Mouse (Mus musculus) forebrain, embryonic 16.5 days (tissue): ENCODE data around the gene Mmp2. TPM values are rescaled to one million over a fixed set of nuclear protein-coding genes. Genes with fewer than 3 reads are reported as not detected.
A peak's percentile ranks its signal among the peaks of the same experiment; 100 is the strongest.

Source experiments
- ATAC-seq: fragments of 200-750 bp; cut with Nextera tagmentation; 2 replicates; pipeline ENCODE4 v1.8.0; 2017; ENCODE audit warnings: mild to moderate bottlenecking, moderate library complexity
- H3K27ac ChIP-seq: fragments of 300-500 bp; sonication (generic); 2 replicates; pipeline ENCODE4 v1.5.1; 2014; ENCODE audit warnings: low read length, control low read depth
- H3K27me3 ChIP-seq: fragments of 300-500 bp; sonication (generic); replicated peaks from 2 replicates; pipeline ENCODE4 v1.6.1; 2014; ENCODE audit warnings: low read length; ENCODE audit not compliant: control insufficient read depth, insufficient read depth
- H3K36me3 ChIP-seq: fragments of 300-500 bp; sonication (generic); 2 replicates; pipeline ENCODE4 v1.6.1; 2014; ENCODE audit not compliant: control insufficient read depth, insufficient read depth
- H3K4me1 ChIP-seq: fragments of 300-500 bp; sonication (generic); replicated peaks from 2 replicates; pipeline ENCODE4 v1.6.1; 2014; ENCODE audit warnings: low read length; ENCODE audit not compliant: control insufficient read depth, insufficient read depth
- H3K4me2 ChIP-seq: fragments of 300-500 bp; sonication (generic); 2 replicates; pipeline ENCODE4 v1.6.1; 2014; ENCODE audit warnings: mild to moderate bottlenecking, low read length, control low read depth
- H3K4me3 ChIP-seq: fragments of 300-500 bp; sonication (generic); replicated peaks from 2 replicates; pipeline ENCODE4 v1.5.1; 2014; ENCODE audit warnings: mild to moderate bottlenecking, low read length, control low read depth
- H3K9ac ChIP-seq: fragments of 300-500 bp; sonication (generic); replicated peaks from 2 replicates; pipeline ENCODE4 v1.6.1; 2014; ENCODE audit warnings: low read depth, low read length, control low read depth
- H3K9me3 ChIP-seq: fragments of 300-500 bp; sonication (generic); 2 replicates; pipeline ENCODE4 v1.6.1; 2016; ENCODE audit warnings: low read length; ENCODE audit not compliant: control insufficient read depth
- WGBS: fragments of 180-500 bp; shearing (Covaris S2); extraction: QIAGEN DNeasy Blood & Tissue Kit; methylation state at CpG from one replicate; pipeline ENCODE4 v1.1.7; 2014; 5-methylcytosine and 5-hydroxymethylcytosine counted together
- polyA plus RNA-seq: library from polyadenylated mRNA; unstranded; fragments of >200 nt; fragmentation: Nextera tagmentation; extraction: Ambion mirVana; gene quantifications from 2 replicates; pipeline ENCODE4 v1.2.1, GENCODE M21; 2015

Gene Mmp2
- polyA plus RNA-seq, 1 experiment from 2014 or later, result 10.3 TPM

- no peak for ATAC-seq
- Histone ChIP-seq H3K4me2 (no peak overlapping the region), H3K27ac (no peak overlapping the region), H3K4me3 (no peak overlapping the region), H3K9me3 (no peaks in the 10 kb centered on the region), H3K27me3 (peaks cover 2% of the 10 kb centered on the region; the same call in 1 of the 2 replicates), H3K4me1 (0 out of 2 replicates have a peak, but pooled peaks cover 4% of the 10 kb centered on the region), H3K9ac (no peak overlapping the region), H3K36me3 (no peaks in the 10 kb centered on the region)
- 67% methylated on average over 18 of the region's 18 CpGs for WGBS
These were observed 26.3 kb downstream of the Mmp2 start for GRCm38 (mm10) chr8:92853188-92853983.

- Histone ChIP-seq H3K9ac (no peak overlapping the region), H3K36me3 (no peaks in the 10 kb centered on the region), H3K27me3 (peaks cover 2% of the 10 kb centered on the region; the same call in 1 of the 2 replicates), H3K27ac (no peak overlapping the region), H3K4me3 (peak overlapping the region; percentile 53; the same call in 1 of the 2 replicates), H3K9me3 (no peaks in the 10 kb centered on the region), H3K4me2 (peak overlapping the region; percentile 69), H3K4me1 (0 out of 2 replicates have a peak, but pooled peaks cover 4% of the 10 kb centered on the region)
- no peak for ATAC-seq
- 86% methylated on average over 3 of the region's 3 CpGs for WGBS
These were observed 27.6 kb downstream of the Mmp2 start for GRCm38 (mm10) chr8:92854673-92855072.

GRCm38 (mm10) chr8:92855171-92855894 is 28.2 kb downstream of the Mmp2 start, which contains the start of gene Lpcat2:
Gene Lpcat2 (plus strand): TSS chr8:92855339.
- peak; percentile 70 for ATAC-seq
- WGBS, result under 1% methylated on average over 50 of the region's 50 CpGs
- Histone ChIP-seq H3K9ac (peak within 1 kb of the TSS; percentile 63), H3K4me1 (0 out of 2 replicates have a peak, but pooled peaks cover 4% of the 10 kb centered on the region), H3K36me3 (no peaks in the 10 kb centered on the region), H3K4me2 (peak within 1 kb of the TSS; percentile 69), H3K27ac (no peak within 1 kb of the TSS), H3K9me3 (no peaks in the 10 kb centered on the region), H3K27me3 (peaks cover 2% of the 10 kb centered on the region; the same call in 1 of the 2 replicates), H3K4me3 (peak within 1 kb of the TSS; percentile 53)

- Histone ChIP-seq H3K4me1 (0 out of 2 replicates have a peak, but pooled peaks cover 4% of the 10 kb centered on the region), H3K36me3 (no peaks in the 10 kb centered on the region), H3K4me3 (no peak overlapping the region), H3K27me3 (peaks cover 2% of the 10 kb centered on the region; the same call in 1 of the 2 replicates), H3K4me2 (no peak overlapping the region), H3K9ac (no peak overlapping the region), H3K9me3 (no peaks in the 10 kb centered on the region), H3K27ac (no peak overlapping the region)
- 94% methylated on average over 7 of the region's 7 CpGs for WGBS
- no peak for ATAC-seq
These were observed 29.3 kb downstream of the Mmp2 start for GRCm38 (mm10) chr8:92856273-92856986.

GRCm38 (mm10) chr8:92858475-92859182 is 31.5 kb downstream of the Mmp2 start:
- no peak overlapping the region for H3K4me2 ChIP-seq
- H3K4me3 ChIP-seq, result no peak overlapping the region
- H3K9ac ChIP-seq, result no peak overlapping the region
- WGBS, result 73% methylated on average over 14 of the region's 14 CpGs
- no peaks in the 10 kb centered on the region for H3K9me3 ChIP-seq
- peaks cover 2% of the 10 kb centered on the region; the same call in 1 of the 2 replicates for H3K27me3 ChIP-seq
- no peaks in the 10 kb centered on the region for H3K36me3 ChIP-seq
- 0 out of 2 replicates have a peak, but pooled peaks cover 4% of the 10 kb centered on the region for H3K4me1 ChIP-seq
- ATAC-seq, result no peak
- H3K27ac ChIP-seq, result no peak overlapping the region

GRCm38 (mm10) chr8:92861977-92862376 is 34.9 kb downstream of the Mmp2 start:
- no peak for ATAC-seq

GRCm38 (mm10) chr8:92870281-92870680 is 43.2 kb downstream of the Mmp2 start:
- H3K4me2 ChIP-seq, result no peak overlapping the region
- 28% methylated on average over 7 of the region's 7 CpGs for WGBS
- no peaks in the 10 kb centered on the region for H3K36me3 ChIP-seq
- no peaks in the 10 kb centered on the region for H3K9me3 ChIP-seq
- H3K4me1 ChIP-seq, result 0 out of 2 replicates have a peak, but pooled peaks cover 2% of the 10 kb centered on the region
- no peaks in the 10 kb centered on the region for H3K27me3 ChIP-seq
- H3K4me3 ChIP-seq, result no peak overlapping the region
- ATAC-seq, result no peak
- H3K9ac ChIP-seq, result no peak overlapping the region
- H3K27ac ChIP-seq, result no peak overlapping the region

More at GRCm38 (mm10) chr8:92861977-92862376, 34.9 kb downstream of the Mmp2 start:
- Histone ChIP-seq H3K36me3 (no peaks in the 10 kb centered on the region), H3K4me1 (no peaks in the 10 kb centered on the region), H3K27me3 (no peaks in the 10 kb centered on the region), H3K9ac (no peak overlapping the region), H3K27ac (no peak overlapping the region), H3K4me2 (no peak overlapping the region), H3K4me3 (no peak overlapping the region), H3K9me3 (no peaks in the 10 kb centered on the region)
- WGBS, result 90% methylated on average over 1 of the region's 1 CpGs

- 40% methylated on average over 10 of the region's 10 CpGs for WGBS
- peak; percentile 55; the same call in 1 of the 2 replicates for ATAC-seq
- no peaks in the 10 kb centered on the region for H3K27me3 ChIP-seq
These were observed 45.1 kb downstream of the Mmp2 start for GRCm38 (mm10) chr8:92872063-92872759.

More at GRCm38 (mm10) chr8:92872063-92872759, 45.1 kb downstream of the Mmp2 start:
- Histone ChIP-seq H3K9me3 (no peaks in the 10 kb centered on the region), H3K36me3 (no peaks in the 10 kb centered on the region), H3K9ac (no peak overlapping the region), H3K4me3 (no peak overlapping the region), H3K4me2 (no peak overlapping the region), H3K27ac (no peak overlapping the region), H3K4me1 (0 out of 2 replicates have a peak, but pooled peaks cover 2% of the 10 kb centered on the region)
